Mouse (Mus musculus) limb, embryonic 10.5 days (tissue): ENCODE results near the gene Phc2. TPM values are rescaled to one million over a fixed set of nuclear protein-coding genes. Genes with fewer than 3 reads are reported as not detected.
A peak's percentile ranks its signal among the peaks of the same experiment; 100 is the strongest.

Experiments
- DNase-seq: peaks from one replicate; pipeline ENCODE4 v3.0.0-alpha.2; 2017; ENCODE audit warnings: low spot score
- H3K27ac ChIP-seq: fragments of 300-500 bp; sonication (generic); 2 replicates; pipeline ENCODE4 v1.5.1; 2016; ENCODE audit warnings: mild to moderate bottlenecking
- H3K27me3 ChIP-seq: fragments of 300-500 bp; sonication (generic); 2 replicates; pipeline ENCODE4 v1.6.1; 2016; ENCODE audit warnings: low read depth, mild to moderate bottlenecking; ENCODE audit not compliant: poor library complexity, severe bottlenecking
- H3K36me3 ChIP-seq: fragments of 300-500 bp; sonication (generic); 2 replicates; pipeline ENCODE4 v1.6.1; 2016; ENCODE audit warnings: mild to moderate bottlenecking, moderate library complexity
- H3K4me1 ChIP-seq: fragments of 300-500 bp; sonication (generic); 2 replicates; pipeline ENCODE4 v1.6.1; 2016
- H3K4me3 ChIP-seq: fragments of 300-500 bp; sonication (generic); 2 replicates; pipeline ENCODE4 v1.5.1; 2016; ENCODE audit warnings: mild to moderate bottlenecking, moderate library complexity
- H3K9me3 ChIP-seq: fragments of 300-500 bp; sonication (generic); replicated peaks from 2 replicates; pipeline ENCODE4 v1.6.1; 2016; ENCODE audit warnings: mild to moderate bottlenecking
- WGBS: fragments of 180-500 bp; shearing (Covaris S2); methylation state at CpG from one replicate; pipeline ENCODE4 v1.1.7; 2016; 5-methylcytosine and 5-hydroxymethylcytosine counted together
- polyA plus RNA-seq: library from polyadenylated mRNA; unstranded; fragments of >200 nt; fragmentation: Nextera tagmentation; extraction: Ambion mirVana; gene quantifications from 2 replicates; pipeline ENCODE4 v1.2.1, GENCODE M21; 2016

The Phc2 gene
- polyA plus RNA-seq, 1 experiment from 2014 or later, result 71.1 TPM

GRCm38 (mm10) chr4:128729709-128730037, 75.2 kb downstream of the Phc2 start:
- no peak for DNase-seq
- Histone ChIP-seq H3K27ac (peak overlapping the region; percentile 98; the same call in 1 of the 2 replicates), H3K36me3 (peaks cover 47% of the 10 kb centered on the region), H3K9me3 (no peaks in the 10 kb centered on the region), H3K27me3 (peaks cover 15% of the 10 kb centered on the region), H3K4me1 (peaks cover 74% of the 10 kb centered on the region), H3K4me3 (peak overlapping the region; percentile 93)
- WGBS, result 43% methylated on average over 5 of the region's 5 CpGs

GRCm38 (mm10) chr4:128730271-128730670, 75.8 kb downstream of the Phc2 start:
- H3K4me1 ChIP-seq, result peaks cover 76% of the 10 kb centered on the region
- peaks cover 9% of the 10 kb centered on the region for H3K27me3 ChIP-seq
- H3K9me3 ChIP-seq, result no peaks in the 10 kb centered on the region
- H3K4me3 ChIP-seq, result peak overlapping the region; percentile 93
- peaks cover 53% of the 10 kb centered on the region for H3K36me3 ChIP-seq
- WGBS, result 90% methylated on average over 6 of the region's 6 CpGs
- no peak for DNase-seq
- H3K27ac ChIP-seq, result no peak overlapping the region

- DNase-seq, result no peak
- H3K27me3 ChIP-seq, result no peaks in the 10 kb centered on the region
- H3K27ac ChIP-seq, result no peak overlapping the region
- H3K9me3 ChIP-seq, result no peaks in the 10 kb centered on the region
- H3K4me1 ChIP-seq, result peaks cover 82% of the 10 kb centered on the region
- peaks cover 78% of the 10 kb centered on the region for H3K36me3 ChIP-seq
- no peak overlapping the region for H3K4me3 ChIP-seq
- 78% methylated on average over 5 of the region's 5 CpGs for WGBS
These were observed 78.3 kb downstream of the Phc2 start for GRCm38 (mm10) chr4:128732794-128733193.

- no peaks in the 10 kb centered on the region for H3K9me3 ChIP-seq
- no peak for DNase-seq
- no peaks in the 10 kb centered on the region for H3K27me3 ChIP-seq
- peaks cover 85% of the 10 kb centered on the region for H3K36me3 ChIP-seq
- 70% methylated on average over 6 of the region's 6 CpGs for WGBS
- H3K4me1 ChIP-seq, result peaks cover 80% of the 10 kb centered on the region
- H3K4me3 ChIP-seq, result no peak overlapping the region
- no peak overlapping the region for H3K27ac ChIP-seq
These were observed 79.0 kb downstream of the Phc2 start for GRCm38 (mm10) chr4:128733496-128733895.

GRCm38 (mm10) chr4:128734217-128734616, 79.7 kb downstream of the Phc2 start:
- Histone ChIP-seq H3K4me3 (no peak overlapping the region), H3K27me3 (no peaks in the 10 kb centered on the region), H3K9me3 (no peaks in the 10 kb centered on the region), H3K4me1 (peaks cover 73% of the 10 kb centered on the region), H3K36me3 (peaks cover 82% of the 10 kb centered on the region), H3K27ac (no peak overlapping the region; the same call in 1 of the 2 replicates)
- whole genome bisulfite sequencing, result 65% methylated on average over 5 of the region's 5 CpGs
- no peak for DNase-seq

GRCm38 (mm10) chr4:128734721-128735671, 80.5 kb downstream of the Phc2 start:
- H3K4me1 ChIP-seq, result peaks cover 65% of the 10 kb centered on the region
- no peak overlapping the region for H3K27ac ChIP-seq
- peaks cover 77% of the 10 kb centered on the region for H3K36me3 ChIP-seq
- no peak for DNase-seq
- no peak overlapping the region for H3K4me3 ChIP-seq
- 87% methylated on average over 18 of the region's 18 CpGs for WGBS
- no peaks in the 10 kb centered on the region for H3K27me3 ChIP-seq
- H3K9me3 ChIP-seq, result no peaks in the 10 kb centered on the region

GRCm38 (mm10) chr4:128737137-128737589, 82.7 kb downstream of the Phc2 start:
- H3K36me3 ChIP-seq, result peaks cover 74% of the 10 kb centered on the region
- no peaks in the 10 kb centered on the region for H3K27me3 ChIP-seq
- peak overlapping the region; percentile 70; the same call in 1 of the 2 replicates for H3K27ac ChIP-seq
- WGBS, result 68% methylated on average over 6 of the region's 6 CpGs
- H3K4me1 ChIP-seq, result peaks cover 58% of the 10 kb centered on the region
- H3K4me3 ChIP-seq, result no peak overlapping the region
- no peak for DNase-seq
- H3K9me3 ChIP-seq, result no peaks in the 10 kb centered on the region

GRCm38 (mm10) chr4:128737825-128738610, 83.5 kb downstream of the Phc2 start:
- peak overlapping the region; percentile 59 for H3K27ac ChIP-seq
- H3K36me3 ChIP-seq, result peaks cover 80% of the 10 kb centered on the region
- WGBS, result 88% methylated on average over 14 of the region's 14 CpGs
- peaks cover 60% of the 10 kb centered on the region for H3K4me1 ChIP-seq
- H3K4me3 ChIP-seq, result no peak overlapping the region
- no peaks in the 10 kb centered on the region for H3K27me3 ChIP-seq
- no peak for DNase-seq
- no peaks in the 10 kb centered on the region for H3K9me3 ChIP-seq

- WGBS, result 82% methylated on average over 1 of the region's 1 CpGs
- Histone ChIP-seq H3K36me3 (peaks cover 80% of the 10 kb centered on the region), H3K27me3 (no peaks in the 10 kb centered on the region), H3K9me3 (no peaks in the 10 kb centered on the region), H3K27ac (no peak overlapping the region), H3K4me1 (peaks cover 31% of the 10 kb centered on the region), H3K4me3 (no peak overlapping the region)
- DNase-seq, result no peak
These were observed 86.4 kb downstream of the Phc2 start for GRCm38 (mm10) chr4:128740878-128741277.

GRCm38 (mm10) chr4:128741906-128742305, 87.4 kb downstream of the Phc2 start:
- no peak for DNase-seq
- H3K4me3 ChIP-seq, result no peak overlapping the region
- peaks cover 21% of the 10 kb centered on the region for H3K4me1 ChIP-seq
- H3K36me3 ChIP-seq, result peaks cover 80% of the 10 kb centered on the region
- no peak overlapping the region for H3K27ac ChIP-seq
- no peaks in the 10 kb centered on the region for H3K27me3 ChIP-seq
- 73% methylated on average over 5 of the region's 5 CpGs for WGBS
- H3K9me3 ChIP-seq, result no peaks in the 10 kb centered on the region

- Histone ChIP-seq H3K4me3 (no peak overlapping the region), H3K27me3 (no peaks in the 10 kb centered on the region), H3K27ac (no peak overlapping the region), H3K4me1 (peaks cover 15% of the 10 kb centered on the region), H3K9me3 (no peaks in the 10 kb centered on the region), H3K36me3 (peaks cover 80% of the 10 kb centered on the region)
- 71% methylated on average over 10 of the region's 10 CpGs for WGBS
- no peak for DNase-seq
These were observed 88.0 kb downstream of the Phc2 start for GRCm38 (mm10) chr4:128742379-128742970.

GRCm38 (mm10) chr4:128743031-128743626, 88.6 kb downstream of the Phc2 start:
- 89% methylated on average over 12 of the region's 12 CpGs for WGBS
- Histone ChIP-seq H3K9me3 (no peaks in the 10 kb centered on the region), H3K4me1 (peaks cover 11% of the 10 kb centered on the region), H3K4me3 (no peak overlapping the region), H3K36me3 (peaks cover 81% of the 10 kb centered on the region), H3K27me3 (no peaks in the 10 kb centered on the region), H3K27ac (no peak overlapping the region)
- no peak for DNase-seq
